Mouse (Mus musculus) liver (tissue): ENCODE measurements around the gene Nap1l5.
"Not testable (repeated sequence)": the region's sequence is repeated elsewhere in the genome, so short reads cannot be mapped to it uniquely, and the experiment has no call there.

Experiments used
- DNase-seq: peaks from one replicate; pipeline ENCODE4 v3.0.0-alpha.2; 2020; ENCODE audit warnings: mixed read lengths

The Nap1l5 gene

GRCm38 (mm10) chr6:58903171-58903570, 3.7 kb downstream of the Nap1l5 start:
- DNase-seq = no peak

- DNase-seq = no peak
These were observed 6.3 kb downstream of the Nap1l5 start for GRCm38 (mm10) chr6:58900536-58900935.

DNA sequence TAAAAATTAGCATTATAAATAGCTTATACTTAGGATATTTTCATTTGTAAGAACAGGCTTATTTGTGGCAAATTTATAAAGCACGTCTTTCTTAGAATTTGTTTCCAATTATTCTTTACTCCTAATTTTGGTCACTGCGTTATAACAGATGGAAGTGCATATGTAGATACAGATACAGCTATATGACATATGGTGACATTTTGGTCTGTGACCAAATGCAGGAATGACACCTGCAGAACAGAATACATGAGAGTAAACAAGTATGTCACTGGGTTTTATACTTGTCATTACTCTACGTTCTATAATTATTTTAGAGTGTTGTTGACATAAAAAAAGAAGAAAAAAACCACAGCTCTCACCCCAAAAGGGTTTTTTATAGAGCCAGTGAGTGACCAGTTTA, 7.8 kb downstream of the Nap1l5 start:
- DNase-seq = no peak

- no peak for DNase-seq
These were observed 10.2 kb downstream of the Nap1l5 start for GRCm38 (mm10) chr6:58896648-58897047.

DNA sequence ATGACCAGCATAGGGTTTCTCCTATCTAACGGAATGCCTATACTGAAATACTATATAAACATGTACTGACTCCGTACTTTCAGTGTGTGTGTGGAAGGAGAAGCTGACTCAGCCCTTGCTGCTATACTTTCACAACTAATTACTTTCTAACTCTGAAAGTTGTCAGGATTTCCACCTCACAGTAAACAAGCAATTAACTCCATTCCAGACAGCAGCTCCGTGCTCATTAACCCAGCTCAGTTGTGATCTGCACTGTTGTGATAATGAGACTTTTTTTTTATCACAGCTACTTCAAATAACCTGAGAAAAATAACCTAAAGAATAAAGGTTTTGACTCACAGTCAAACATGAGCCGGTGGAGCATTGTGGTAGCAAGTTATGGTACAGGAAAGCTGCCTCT, 11.9 kb downstream of the Nap1l5 start:
- DNase-seq = no peak

- DNase-seq = no peak
These were observed 13.6 kb downstream of the Nap1l5 start for GRCm38 (mm10) chr6:58893307-58893706.

- no peak for DNase-seq
These were observed 17.0 kb downstream of the Nap1l5 start for GRCm38 (mm10) chr6:58889917-58890316.

- no peak for DNase-seq
These were observed 24.6 kb downstream of the Nap1l5 start for GRCm38 (mm10) chr6:58882271-58882670.

- DNase-seq = no peak
These were observed 25.5 kb downstream of the Nap1l5 start for GRCm38 (mm10) chr6:58881363-58881762.

- no peak for DNase-seq
These were observed 26.0 kb downstream of the Nap1l5 start for GRCm38 (mm10) chr6:58880861-58881260.

DNA sequence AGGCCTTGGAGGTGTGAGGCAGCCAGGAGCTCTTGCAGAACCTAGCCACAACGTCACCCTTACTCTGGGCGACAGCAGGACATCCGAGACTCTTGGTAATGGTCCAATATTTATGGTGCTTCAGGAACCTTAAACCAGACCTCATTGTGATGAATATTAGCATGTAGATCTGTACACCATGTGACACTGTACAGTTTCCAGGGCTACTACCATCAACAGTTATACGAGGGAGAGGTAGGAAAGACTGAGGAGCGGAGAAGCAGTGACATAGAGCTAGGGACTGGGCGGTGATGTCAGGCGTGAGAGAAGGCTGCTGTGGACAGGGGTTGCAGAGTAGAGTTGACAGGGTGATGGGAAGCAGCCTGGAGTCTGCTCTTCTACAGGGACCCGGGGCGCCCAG, 26.9 kb downstream of the Nap1l5 start:
- DNase-seq = no peak

GRCm38 (mm10) chr6:58879572-58879971, 27.3 kb downstream of the Nap1l5 start:
- DNase-seq = no peak

GRCm38 (mm10) chr6:58867858-58868257, 39.0 kb downstream of the Nap1l5 start:
- DNase-seq = not testable (repeated sequence)

DNA sequence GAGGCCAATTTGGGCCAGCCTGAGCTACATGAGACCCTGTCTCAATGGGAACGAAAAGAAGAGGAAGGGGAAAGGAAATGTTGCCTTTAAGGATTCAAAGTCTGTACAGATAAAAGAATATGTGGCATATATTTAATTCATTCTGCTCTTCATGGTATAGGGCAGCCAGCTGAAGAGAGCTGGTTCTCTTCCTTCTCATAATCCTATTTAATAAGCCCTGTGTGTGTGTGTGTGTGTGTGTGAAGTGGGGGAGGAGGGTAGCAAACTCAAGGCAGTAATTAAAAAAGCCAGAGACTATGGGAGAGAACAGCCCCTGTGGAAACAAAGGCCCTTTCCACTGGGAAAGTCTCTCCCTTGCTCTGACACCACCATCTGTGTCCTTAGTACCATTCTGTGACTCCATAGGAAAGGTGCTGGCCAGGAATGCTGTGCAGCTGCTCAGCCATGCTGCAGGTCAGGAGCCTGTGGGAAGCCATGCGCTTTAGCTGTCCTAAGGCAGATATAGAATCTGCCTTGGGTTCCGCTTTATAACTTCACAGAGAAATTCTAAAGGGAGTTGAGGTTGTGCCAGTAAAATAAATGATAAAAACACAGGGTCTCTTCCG, 43.1 kb downstream of the Nap1l5 start:
- DNase-seq = no peak

DNA sequence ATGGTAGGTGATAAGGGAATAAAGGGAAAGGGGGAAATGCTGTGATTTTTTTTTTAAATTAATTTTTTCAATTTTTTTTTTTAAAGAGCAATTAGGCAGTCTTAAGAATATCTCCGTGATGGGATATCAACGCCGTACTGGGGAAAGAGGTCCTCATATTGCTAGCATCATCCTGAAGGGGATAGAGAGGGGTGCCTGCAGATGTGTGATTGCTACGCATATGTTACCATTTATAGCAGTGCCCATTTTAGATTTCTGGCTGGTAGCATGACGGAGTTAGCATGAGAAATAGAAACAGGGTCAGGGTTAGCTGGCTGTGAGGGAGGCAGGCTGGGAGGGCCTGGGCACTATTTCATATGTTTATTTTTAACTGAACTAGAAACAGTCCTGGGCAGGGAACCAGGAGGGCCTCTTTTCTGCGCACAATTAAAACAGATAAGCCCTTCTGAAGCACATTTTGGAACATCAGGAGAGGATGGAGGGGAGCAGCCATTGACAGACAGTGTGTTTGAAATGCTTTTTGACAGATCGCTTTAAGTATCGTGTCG, 44.4 kb downstream of the Nap1l5 start:
- DNase-seq = no peak

GRCm38 (mm10) chr6:58859517-58859916, 47.4 kb downstream of the Nap1l5 start:
- no peak for DNase-seq

DNA sequence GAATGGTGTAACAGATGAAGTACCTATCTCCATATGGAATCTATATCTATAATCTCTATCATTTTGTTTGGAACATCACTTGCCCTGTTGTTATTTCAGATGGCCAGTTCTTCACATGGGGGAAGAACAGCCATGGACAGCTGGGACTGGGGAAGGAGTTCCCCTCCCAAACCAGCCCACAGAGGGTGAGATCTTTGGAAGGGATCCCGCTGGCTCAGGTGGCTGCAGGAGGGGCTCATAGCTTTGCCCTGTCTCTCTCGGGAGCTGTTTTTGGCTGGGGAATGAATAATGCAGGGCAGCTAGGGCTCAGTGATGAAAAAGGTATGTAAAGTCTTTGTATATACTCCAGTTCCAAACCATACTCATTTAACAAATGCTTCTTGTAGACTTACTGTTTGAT, 50.4 kb downstream of the Nap1l5 start:
- no peak for DNase-seq

GRCm38 (mm10) chr6:58855676-58856367, 51.1 kb downstream of the Nap1l5 start:
- DNase-seq = no peak
